Mouse (Mus musculus) gastrocnemius, postnatal 10 days (tissue): Measurements from ENCODE around the gene Tle4. TPM values are rescaled to one million over a fixed set of nuclear protein-coding genes. Genes with fewer than 3 reads are reported as not detected.
"Not testable (repeated sequence)": the region's sequence is repeated elsewhere in the genome, so short reads cannot be mapped to it uniquely, and the experiment has no call there.

ENCODE experiments used
- DNase-seq: peaks from one replicate; pipeline ENCODE4 v3.0.0; 2021; ENCODE audit warnings: mixed read lengths
- long read RNA-seq, 2 experiments: library from polyadenylated mRNA; stranded (forward); transcript quantifications; one replicate each; pipeline ENCODE4 v2.0.0; 2021
- total RNA-seq, 2 experiments: library from RNA; stranded (reverse); gene quantifications; 2 replicates each; pipeline ENCODE4 v1.2.3; 2021

Gene Tle4
- total RNA-seq: 10 to 100 TPM; 20.3 to 21.1 TPM
- long read RNA-seq, experiment 1, partial matches to known transcripts: 3 of 5 reads
- long read RNA-seq, experiment 1, other reads (novel, unspliced or antisense): 2 of 5 reads
- long read RNA-seq, experiment 2, partial matches to known transcripts: 6 of 8 reads
- long read RNA-seq, experiment 2, other reads (novel, unspliced or antisense): 2 of 8 reads

GRCm38 (mm10) chr19:14597917-14598689, at the start of gene Tle4:
Gene Tle4, minus strand, starts transcription at chr19:14598051.
- DNase-seq: peak; percentile 100

- no peak for DNase-seq
Measured at GRCm38 (mm10) chr19:14645666-14646065, 47.8 kb upstream of the Tle4 start.

GRCm38 (mm10) chr19:14644756-14645155, 46.9 kb upstream of the Tle4 start:
- DNase-seq: no peak

GRCm38 (mm10) chr19:14643091-14643490, 45.2 kb upstream of the Tle4 start:
- not testable (repeated sequence) for DNase-seq

- no peak for DNase-seq
Measured at GRCm38 (mm10) chr19:14642663-14643062, 44.8 kb upstream of the Tle4 start.

GRCm38 (mm10) chr19:14635213-14635928, 37.5 kb upstream of the Tle4 start:
- DNase-seq: peak; percentile 6

- DNase-seq: no peak
Measured at GRCm38 (mm10) chr19:14623355-14623754, 25.5 kb upstream of the Tle4 start.

- no peak for DNase-seq
Measured at GRCm38 (mm10) chr19:14620534-14620933, 22.7 kb upstream of the Tle4 start.

GRCm38 (mm10) chr19:14619814-14620213, 22.0 kb upstream of the Tle4 start:
- no peak for DNase-seq

- no peak for DNase-seq
Measured at GRCm38 (mm10) chr19:14614816-14615215, 17.0 kb upstream of the Tle4 start.

- DNase-seq: no peak
Measured at GRCm38 (mm10) chr19:14610542-14611317, 12.9 kb upstream of the Tle4 start.

GRCm38 (mm10) chr19:14600841-14601240, 3.0 kb upstream of the Tle4 start:
- no peak for DNase-seq

- no peak for DNase-seq
Measured at GRCm38 (mm10) chr19:14600354-14600753, 2.5 kb upstream of the Tle4 start.

GRCm38 (mm10) chr19:14599851-14600251, 2.0 kb upstream of the Tle4 start:
- DNase-seq: no peak

GRCm38 (mm10) chr19:14598690-14599288, 938 bp upstream of the Tle4 start:
- DNase-seq: no peak

GRCm38 (mm10) chr19:14596941-14597916, 622 bp downstream of the Tle4 start:
- DNase-seq: peak; percentile 58

- DNase-seq: no peak
Measured at GRCm38 (mm10) chr19:14596358-14596940, 1.4 kb downstream of the Tle4 start.

- DNase-seq: no peak
Measured at GRCm38 (mm10) chr19:14595390-14595997, 2.4 kb downstream of the Tle4 start.

- DNase-seq: no peak
Measured at GRCm38 (mm10) chr19:14594537-14594936, 3.3 kb downstream of the Tle4 start.
